Mouse (Mus musculus): ENCODE results near the gene Adra2b. TPM values are rescaled to one million over a fixed set of nuclear protein-coding genes. Genes with fewer than 3 reads are reported as not detected.

Gene Adra2b
- polyA plus RNA-seq, 1 experiment from 2014 or later = 24.0 TPM

DNA sequence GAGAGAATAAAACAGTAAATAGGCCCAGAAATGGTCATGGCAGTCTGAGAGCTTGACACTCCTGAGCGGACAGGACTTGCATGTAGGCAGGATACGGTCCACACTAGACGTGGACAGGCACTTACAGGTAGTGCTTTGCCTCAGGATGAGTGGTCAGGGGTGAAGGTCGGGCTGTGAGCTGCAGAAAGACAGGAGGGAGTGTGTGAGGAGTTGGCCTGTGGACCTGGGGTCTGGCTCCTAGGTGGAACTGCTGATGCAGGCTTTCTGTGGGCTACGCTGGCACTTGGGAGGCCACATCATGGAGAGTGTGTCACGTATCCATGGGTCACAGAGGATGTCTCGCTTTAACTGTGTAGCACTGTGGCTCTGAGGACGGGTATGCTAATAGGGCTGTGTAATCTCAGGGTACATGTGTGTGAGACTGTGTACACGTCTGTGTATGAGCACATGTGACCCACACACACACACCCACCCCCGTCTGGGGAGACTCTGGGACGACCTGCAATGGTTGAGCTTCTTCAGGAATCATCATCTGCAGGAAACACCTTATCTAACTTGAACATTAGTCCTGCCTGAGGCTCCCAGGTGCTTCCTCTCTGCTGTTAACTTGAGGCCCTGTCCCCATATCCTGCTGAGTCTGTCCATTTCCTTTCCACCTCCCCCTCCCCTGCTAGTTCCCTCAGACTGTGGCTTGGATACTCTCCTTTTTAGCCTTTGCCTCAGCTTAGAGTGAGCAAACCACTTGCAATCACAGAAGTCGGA is 34.7 kb upstream of the Adra2b start:
- Histone ChIP-seq H3K4me1 (replicated peaks) (peaks cover 15% of the 10 kb centered on the region), H3K9me3 (replicated peaks) (no peaks in the 10 kb centered on the region), H3K36me3 (replicated peaks) (no peaks in the 10 kb centered on the region), H3K4me3 (replicated peaks) (no peak overlapping the region), H3K27ac (replicated peaks) (no peak overlapping the region), H3K4me2 (no peak overlapping the region), H3K27me3 (peaks cover 5% of the 10 kb centered on the region; the same call in 1 of the 2 replicates), H3K9ac (no peak overlapping the region)
- 21% methylated on average over 12 of the region's 12 CpGs for WGBS (ENCODE audit: insufficient replicate concordance)
- ATAC-seq (ENCODE audit: insufficient read depth) = peak; percentile 62; the same call in 1 of the 2 replicates

GRCm38 (mm10) chr2:127332807-127333570 is 30.0 kb upstream of the Adra2b start:
- peaks cover 56% of the 10 kb centered on the region for H3K4me1 ChIP-seq (replicated peaks)
- no peak for ATAC-seq (ENCODE audit: insufficient read depth)
- no peak overlapping the region for H3K27ac ChIP-seq (replicated peaks)
- H3K36me3 ChIP-seq (replicated peaks) = no peaks in the 10 kb centered on the region
- 58% methylated on average over 14 of the region's 14 CpGs for WGBS (ENCODE audit: insufficient replicate concordance)
- H3K9ac ChIP-seq = no peak overlapping the region
- peaks cover 52% of the 10 kb centered on the region for H3K27me3 ChIP-seq
- no peaks in the 10 kb centered on the region for H3K9me3 ChIP-seq (replicated peaks)
- no peak overlapping the region for H3K4me3 ChIP-seq (replicated peaks)
- no peak overlapping the region for H3K4me2 ChIP-seq

- Histone ChIP-seq H3K27ac (replicated peaks) (no peak overlapping the region), H3K36me3 (replicated peaks) (no peaks in the 10 kb centered on the region), H3K27me3 (peaks cover 56% of the 10 kb centered on the region), H3K9me3 (replicated peaks) (no peaks in the 10 kb centered on the region), H3K4me2 (no peak overlapping the region), H3K9ac (no peak overlapping the region), H3K4me3 (replicated peaks) (no peak overlapping the region), H3K4me1 (replicated peaks) (peaks cover 54% of the 10 kb centered on the region)
- ATAC-seq (ENCODE audit: insufficient read depth) = no peak
- 38% methylated on average over 5 of the region's 5 CpGs for WGBS (ENCODE audit: insufficient replicate concordance)
Observed at GRCm38 (mm10) chr2:127333945-127334603, 28.9 kb upstream of the Adra2b start.

GRCm38 (mm10) chr2:127335078-127335541 is 27.9 kb upstream of the Adra2b start:
- Histone ChIP-seq H3K27me3 (peaks cover 56% of the 10 kb centered on the region), H3K27ac (replicated peaks) (no peak overlapping the region), H3K9ac (no peak overlapping the region), H3K4me3 (replicated peaks) (no peak overlapping the region), H3K36me3 (replicated peaks) (no peaks in the 10 kb centered on the region), H3K9me3 (replicated peaks) (no peaks in the 10 kb centered on the region), H3K4me2 (peak overlapping the region; percentile 75), H3K4me1 (replicated peaks) (peaks cover 50% of the 10 kb centered on the region)
- no peak for ATAC-seq (ENCODE audit: insufficient read depth)
- WGBS (ENCODE audit: insufficient replicate concordance) = 12% methylated on average over 11 of the region's 11 CpGs

- Histone ChIP-seq H3K4me2 (peak within 1 kb of the TSS; percentile 75), H3K9me3 (replicated peaks) (no peaks in the 10 kb centered on the region), H3K4me1 (replicated peaks) (peaks cover 50% of the 10 kb centered on the region), H3K27me3 (peaks cover 56% of the 10 kb centered on the region), H3K36me3 (replicated peaks) (no peaks in the 10 kb centered on the region), H3K4me3 (replicated peaks) (peak within 1 kb of the TSS; percentile 53), H3K27ac (replicated peaks) (no peak within 1 kb of the TSS), H3K9ac (peak within 1 kb of the TSS; percentile 32; the same call in 1 of the 2 replicates)
- ATAC-seq (ENCODE audit: insufficient read depth) = peak; percentile 73
- WGBS (ENCODE audit: insufficient replicate concordance) = under 1% methylated on average over 76 of the region's 76 CpGs
Observed at GRCm38 (mm10) chr2:127335767-127336496, 27.1 kb upstream of the Adra2b start, which contains the start of gene Dusp2. Gene Dusp2, plus strand, starts transcription at chr2:127336159.

- ATAC-seq (ENCODE audit: insufficient read depth) = no peak; the same call in 1 of the 2 replicates
- Histone ChIP-seq H3K9me3 (replicated peaks) (no peaks in the 10 kb centered on the region), H3K9ac (peak overlapping the region; percentile 32; the same call in 1 of the 2 replicates), H3K27me3 (peaks cover 56% of the 10 kb centered on the region), H3K36me3 (replicated peaks) (no peaks in the 10 kb centered on the region), H3K4me1 (replicated peaks) (peaks cover 50% of the 10 kb centered on the region), H3K4me3 (replicated peaks) (peak overlapping the region; percentile 53), H3K27ac (replicated peaks) (no peak overlapping the region), H3K4me2 (peak overlapping the region; percentile 75)
- WGBS (ENCODE audit: insufficient replicate concordance) = 1% methylated on average over 33 of the region's 33 CpGs
Observed at GRCm38 (mm10) chr2:127336497-127336832, 26.5 kb upstream of the Adra2b start.

DNA sequence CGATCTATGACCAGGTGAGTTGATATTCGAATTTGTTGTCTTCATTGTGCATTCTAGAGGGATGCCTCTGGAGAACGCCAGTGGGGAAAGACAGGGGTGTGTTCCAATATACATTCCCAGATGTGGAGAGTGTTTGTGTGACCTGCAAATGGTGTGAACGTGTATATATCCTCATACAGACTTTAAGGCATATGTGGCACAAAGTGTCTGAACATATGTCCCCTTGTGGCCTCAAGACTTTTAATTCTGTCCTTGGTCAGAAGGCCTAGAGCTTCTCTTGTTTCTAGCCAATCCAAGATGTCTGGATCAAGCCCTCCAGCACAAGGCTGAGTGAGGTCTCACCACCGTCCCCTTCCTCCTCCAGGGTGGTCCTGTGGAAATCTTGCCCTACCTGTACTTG is 26.1 kb upstream of the Adra2b start:
- Histone ChIP-seq H3K4me3 (replicated peaks) (peak overlapping the region; percentile 53), H3K4me1 (replicated peaks) (peaks cover 50% of the 10 kb centered on the region)

DNA sequence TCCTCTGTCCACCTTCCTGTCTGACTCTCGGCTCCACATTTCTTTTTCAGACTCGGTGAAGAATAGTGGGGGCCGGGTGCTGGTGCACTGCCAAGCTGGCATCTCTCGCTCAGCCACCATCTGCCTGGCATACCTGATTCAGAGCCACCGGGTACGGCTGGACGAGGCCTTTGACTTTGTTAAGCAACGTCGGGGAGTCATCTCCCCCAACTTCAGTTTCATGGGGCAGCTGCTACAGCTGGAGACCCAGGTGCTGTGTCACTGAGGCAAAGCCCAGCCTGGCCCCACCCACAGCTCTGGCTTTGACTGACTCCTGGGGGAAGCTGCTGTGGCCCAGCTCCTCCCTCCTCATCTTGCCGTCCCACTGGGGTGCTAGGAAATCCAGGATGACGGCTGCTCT is 25.5 kb upstream of the Adra2b start:
- Histone ChIP-seq H3K9me3 (replicated peaks) (no peaks in the 10 kb centered on the region), H3K4me3 (replicated peaks) (peak overlapping the region; percentile 53), H3K4me1 (replicated peaks) (peaks cover 50% of the 10 kb centered on the region), H3K27ac (replicated peaks) (no peak overlapping the region), H3K36me3 (replicated peaks) (no peaks in the 10 kb centered on the region), H3K9ac (no peak overlapping the region), H3K27me3 (peaks cover 61% of the 10 kb centered on the region), H3K4me2 (peak overlapping the region; percentile 75)
- no peak for ATAC-seq (ENCODE audit: insufficient read depth)
- 9% methylated on average over 11 of the region's 11 CpGs for WGBS (ENCODE audit: insufficient replicate concordance)

More for the DNA sequence above, 26.1 kb upstream of the Adra2b start:
- no peak for ATAC-seq (ENCODE audit: insufficient read depth)
- Histone ChIP-seq H3K36me3 (replicated peaks) (no peaks in the 10 kb centered on the region), H3K27me3 (peaks cover 56% of the 10 kb centered on the region), H3K4me2 (peak overlapping the region; percentile 75), H3K9me3 (replicated peaks) (no peaks in the 10 kb centered on the region), H3K27ac (replicated peaks) (no peak overlapping the region), H3K9ac (no peak overlapping the region)
- WGBS (ENCODE audit: insufficient replicate concordance) = 13% methylated on average over 5 of the region's 5 CpGs

GRCm38 (mm10) chr2:127338012-127338411 is 25.0 kb upstream of the Adra2b start:
- H3K27ac ChIP-seq (replicated peaks) = no peak overlapping the region
- H3K9ac ChIP-seq = no peak overlapping the region
- peak overlapping the region; percentile 75 for H3K4me2 ChIP-seq
- no peak for ATAC-seq (ENCODE audit: insufficient read depth)
- peaks cover 59% of the 10 kb centered on the region for H3K27me3 ChIP-seq
- WGBS (ENCODE audit: insufficient replicate concordance) = 39% methylated on average over 7 of the region's 7 CpGs
- no peaks in the 10 kb centered on the region for H3K9me3 ChIP-seq (replicated peaks)
- no peaks in the 10 kb centered on the region for H3K36me3 ChIP-seq (replicated peaks)
- peaks cover 50% of the 10 kb centered on the region for H3K4me1 ChIP-seq (replicated peaks)
- peak overlapping the region; percentile 53; the same call in 1 of the 2 replicates for H3K4me3 ChIP-seq (replicated peaks)

DNA sequence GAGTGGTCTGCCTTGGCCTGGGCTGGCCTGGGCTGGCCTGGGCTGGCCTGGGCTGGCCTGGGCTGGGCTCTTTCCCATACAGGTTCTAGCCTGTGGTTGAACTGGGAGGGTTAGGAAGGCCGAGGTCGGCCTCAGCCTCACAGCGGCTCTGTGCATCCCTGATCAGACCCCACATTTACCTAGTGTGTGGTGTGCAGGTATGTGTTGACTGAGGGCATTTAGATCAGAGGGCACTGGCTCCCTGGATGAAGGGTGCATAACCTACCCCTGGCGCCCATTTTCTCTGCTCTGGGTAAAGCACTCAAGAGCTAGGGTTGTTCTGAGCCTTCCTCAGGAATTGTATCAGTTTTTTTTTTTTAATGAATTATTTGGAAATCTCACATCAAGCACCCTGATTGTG is 24.6 kb upstream of the Adra2b start, which contains the start of gene Astl:
Gene Astl, plus strand, starts transcription at position 224 of the 400 bp plus-strand sequence.
- Histone ChIP-seq H3K27ac (replicated peaks) (no peak within 1 kb of the TSS), H3K9ac (no peak within 1 kb of the TSS), H3K4me3 (replicated peaks) (peak within 1 kb of the TSS; percentile 53; the same call in 1 of the 2 replicates), H3K27me3 (peaks cover 55% of the 10 kb centered on the region), H3K4me1 (replicated peaks) (peaks cover 50% of the 10 kb centered on the region), H3K36me3 (replicated peaks) (no peaks in the 10 kb centered on the region), H3K9me3 (replicated peaks) (no peaks in the 10 kb centered on the region), H3K4me2 (peak within 1 kb of the TSS; percentile 75)
- WGBS (ENCODE audit: insufficient replicate concordance) = 52% methylated on average over 4 of the region's 4 CpGs
- no peak for ATAC-seq (ENCODE audit: insufficient read depth)
